Mouse (Mus musculus) liver, postnatal 0 days (tissue): ENCODE results near the gene Ankrd50.

ENCODE experiments used
- CTCF ChIP-seq: sonication (generic); IDR thresholded peaks from 2 replicates; pipeline ENCODE4 v1.5.1; 2016; ENCODE audit warnings: antibody characterized with exemption, low read depth
- EP300 ChIP-seq: IDR thresholded peaks from 2 replicates; pipeline ENCODE4 v1.6.1; 2016; ENCODE audit warnings: antibody characterized with exemption, low read depth, mild to moderate bottlenecking

DNA sequence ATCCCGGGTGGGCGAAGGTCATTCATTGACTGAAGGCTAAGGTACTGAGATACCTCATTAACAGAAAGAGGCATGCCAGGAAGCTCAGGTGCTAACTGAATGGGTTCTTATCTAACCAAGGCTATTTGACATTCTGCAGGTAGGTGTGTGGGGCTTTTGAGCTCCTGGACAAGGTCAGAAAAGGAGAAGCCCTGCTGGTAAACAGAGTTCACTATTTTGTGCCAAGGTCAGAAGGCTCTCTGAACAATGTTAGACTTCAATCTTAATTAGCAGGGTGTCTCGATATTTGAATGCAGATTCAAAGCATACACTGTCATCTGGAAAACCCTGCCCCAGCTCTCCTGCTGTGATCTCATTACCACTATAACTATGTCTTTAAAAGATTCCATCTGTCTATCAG is 35.3 kb upstream of the Ankrd50 start:
- TF ChIP-seq CTCF (no peak), EP300 (no peak)
